Mouse (Mus musculus) E14TG2a.4 (cell line): ENCODE results near the gene Cmtm3.

ENCODE experiments used
- H3K27me3 ChIP-seq: 2 replicates; pipeline ENCODE4 v1.6.1; 2014; ENCODE audit warnings: low read length, control low read depth; ENCODE audit not compliant: insufficient read depth
- H3K36me3 ChIP-seq: 2 replicates; pipeline ENCODE4 v1.6.1; 2014; ENCODE audit warnings: low read length, control low read depth; ENCODE audit not compliant: insufficient read depth
- H3K4me1 ChIP-seq: replicated peaks from 2 replicates; pipeline ENCODE4 v1.6.1; 2014; ENCODE audit warnings: low read depth, low read length, control low read depth
- H3K4me3 ChIP-seq: replicated peaks from 2 replicates; pipeline ENCODE4 v1.5.1; 2014; ENCODE audit warnings: mild to moderate bottlenecking, low read length
- H3K9me3 ChIP-seq: 2 replicates; pipeline ENCODE4 v1.6.1; 2014; ENCODE audit warnings: low read length, control low read depth
- CTCF ChIP-seq: conservative IDR thresholded peaks from 2 replicates; pipeline ENCODE4 v1.5.1; 2014; ENCODE audit warnings: low read length
- NANOG ChIP-seq: IDR thresholded peaks from 2 replicates; pipeline ENCODE4 v1.6.1; 2014; ENCODE audit warnings: borderline replicate concordance, low read length, mixed read lengths
- POU5F1 ChIP-seq: IDR thresholded peaks from 2 replicates; pipeline ENCODE4 v1.6.1; 2014; ENCODE audit warnings: low read length, borderline replicate concordance

Gene Cmtm3

DNA sequence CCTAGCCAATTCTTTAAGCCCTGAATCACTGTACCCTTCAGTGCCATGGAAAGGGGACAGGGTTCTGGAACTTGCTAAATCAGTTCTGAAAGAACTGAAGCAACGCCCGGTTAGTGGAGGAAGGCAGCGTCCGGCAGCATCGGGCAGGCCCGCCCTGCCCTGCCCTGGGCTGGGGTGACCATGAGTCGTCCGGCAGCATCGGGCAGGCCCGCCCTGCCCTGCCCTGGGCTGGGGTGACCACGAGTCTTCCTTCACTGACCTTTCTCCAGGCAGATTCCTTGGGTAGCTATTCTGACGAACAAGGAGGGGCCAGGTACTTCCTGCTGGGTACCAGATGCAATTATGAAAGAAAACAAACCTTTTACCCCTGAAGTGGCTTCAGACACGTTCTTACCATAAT, 10.8 kb downstream of the Cmtm3 start:
- H3K27me3 ChIP-seq: no peaks in the 10 kb centered on the region
- peaks cover 36% of the 10 kb centered on the region for H3K36me3 ChIP-seq
- H3K4me1 ChIP-seq: peaks cover 56% of the 10 kb centered on the region
- no peak overlapping the region; the same call in 1 of the 2 replicates for H3K4me3 ChIP-seq
- H3K9me3 ChIP-seq: no peaks in the 10 kb centered on the region
- no peak for TF ChIP-seq POU5F1
- TF ChIP-seq NANOG: no peak
- TF ChIP-seq CTCF: no peak

- H3K36me3 ChIP-seq: peaks cover 65% of the 10 kb centered on the region
- TF ChIP-seq CTCF (no peak), POU5F1 (no peak), NANOG (no peak)
These were observed 14.0 kb downstream of the Cmtm3 start for GRCm38 (mm10) chr8:104353186-104353585.

DNA sequence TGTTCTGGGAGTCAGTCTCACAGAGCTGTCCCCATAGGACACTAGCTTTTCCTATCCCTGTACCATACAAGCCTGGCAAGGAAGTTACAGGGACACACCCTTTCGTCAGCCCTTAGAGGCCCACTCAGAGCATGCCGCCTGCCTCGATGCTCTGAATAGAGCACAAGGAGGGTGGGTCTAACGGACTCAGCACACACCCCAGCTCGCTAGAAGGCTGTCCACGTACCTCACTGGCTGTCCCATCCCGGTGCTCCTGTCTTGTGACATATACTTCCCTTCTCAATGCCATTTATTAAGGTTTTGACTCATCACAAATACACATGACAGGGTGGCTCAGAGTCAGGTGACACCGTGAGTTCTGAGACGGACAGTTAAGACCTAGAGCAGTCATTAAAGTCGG, 15.3 kb downstream of the Cmtm3 start:
- peaks cover 61% of the 10 kb centered on the region for H3K36me3 ChIP-seq
- H3K27me3 ChIP-seq: no peaks in the 10 kb centered on the region
- no peaks in the 10 kb centered on the region for H3K9me3 ChIP-seq
- TF ChIP-seq CTCF: no peak
- no peak for TF ChIP-seq NANOG
- no peak for TF ChIP-seq POU5F1
- no peak overlapping the region for H3K4me3 ChIP-seq
- H3K4me1 ChIP-seq: peaks cover 38% of the 10 kb centered on the region

More at GRCm38 (mm10) chr8:104353186-104353585, 14.0 kb downstream of the Cmtm3 start:
- H3K27me3 ChIP-seq: no peaks in the 10 kb centered on the region
- peaks cover 41% of the 10 kb centered on the region for H3K4me1 ChIP-seq
- H3K4me3 ChIP-seq: no peak overlapping the region
- no peaks in the 10 kb centered on the region for H3K9me3 ChIP-seq

DNA sequence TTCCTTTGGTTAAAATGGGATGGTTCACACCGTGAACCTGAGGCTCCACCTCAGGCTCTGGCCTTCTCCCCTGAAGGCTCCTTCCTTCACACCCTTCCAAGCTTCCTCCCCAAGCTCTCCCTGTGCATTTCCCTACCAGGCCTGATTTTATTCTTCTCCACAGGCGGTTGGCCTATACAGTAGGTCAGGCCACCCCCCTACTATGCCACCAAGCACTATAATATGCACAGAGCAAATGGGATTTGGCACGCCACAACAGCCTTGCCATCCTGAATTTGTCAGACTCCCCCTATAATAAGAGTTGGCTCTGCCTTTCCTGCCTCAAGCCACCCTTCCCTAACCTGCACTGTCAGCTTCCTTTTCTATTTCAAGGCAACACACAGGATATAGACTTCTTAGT, 19.4 kb downstream of the Cmtm3 start:
- no peak overlapping the region for H3K4me3 ChIP-seq
- no peaks in the 10 kb centered on the region for H3K27me3 ChIP-seq
- TF ChIP-seq POU5F1 (no peak), NANOG (no peak)
- peaks cover 23% of the 10 kb centered on the region for H3K4me1 ChIP-seq
- no peaks in the 10 kb centered on the region for H3K9me3 ChIP-seq
- H3K36me3 ChIP-seq: peaks cover 59% of the 10 kb centered on the region

DNA sequence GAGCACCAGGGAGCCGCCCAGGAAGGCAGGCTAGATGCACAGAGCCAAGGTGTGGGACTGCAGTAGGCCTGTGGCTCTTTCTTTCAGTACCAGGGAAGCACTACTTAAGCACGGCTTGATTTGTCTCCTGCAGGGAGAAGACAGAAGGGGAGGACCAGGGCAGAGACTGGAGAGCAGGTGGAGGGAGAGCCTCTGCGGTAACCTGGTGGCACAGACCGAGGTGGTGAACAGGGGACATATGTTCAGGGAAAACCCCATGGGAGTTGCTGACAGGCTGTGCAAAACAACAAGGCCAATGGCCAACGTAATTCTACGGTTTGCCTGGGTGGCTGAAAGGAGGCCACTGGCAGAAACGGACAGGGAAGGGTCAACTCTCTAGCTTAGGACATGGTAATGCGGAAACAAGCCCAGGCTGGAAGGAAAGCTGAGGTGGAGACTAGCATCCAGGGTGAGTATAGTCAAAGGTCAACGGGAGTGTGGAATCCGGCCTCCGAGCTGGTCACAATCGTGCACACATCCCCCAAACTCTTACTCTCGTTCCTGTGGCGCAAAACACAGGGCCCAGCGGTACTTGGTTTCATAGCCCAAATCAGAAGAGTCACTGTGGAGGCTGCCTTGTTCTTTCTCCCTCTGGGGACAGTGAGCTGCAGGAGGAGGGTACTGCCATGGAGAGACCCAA, 20.7 kb downstream of the Cmtm3 start:
- TF ChIP-seq POU5F1 (no peak), CTCF (no peak), NANOG (no peak)
- no peak overlapping the region for H3K4me3 ChIP-seq
- peaks cover 52% of the 10 kb centered on the region for H3K36me3 ChIP-seq
- H3K9me3 ChIP-seq: peaks cover 11% of the 10 kb centered on the region
- H3K4me1 ChIP-seq: peaks cover 13% of the 10 kb centered on the region
- H3K27me3 ChIP-seq: no peaks in the 10 kb centered on the region

DNA sequence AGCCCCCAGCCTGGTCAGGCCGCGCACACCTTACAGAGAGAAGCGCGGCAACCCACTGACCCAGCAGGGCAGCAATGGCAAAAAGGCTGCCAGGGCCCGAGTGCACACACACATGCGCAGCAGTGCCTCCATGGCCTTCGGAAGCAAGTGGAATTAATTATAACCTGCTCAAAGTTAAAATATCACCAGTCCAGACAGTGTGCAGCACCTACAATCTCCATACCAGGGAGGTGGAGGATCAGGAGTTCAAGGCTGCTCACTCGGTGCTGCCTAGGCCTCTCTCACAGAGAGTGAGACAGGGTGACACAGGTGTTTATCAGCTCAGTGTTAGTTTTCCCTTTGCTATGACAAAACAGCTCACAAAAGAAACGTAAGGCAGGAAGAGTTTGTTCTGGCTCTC, 26.5 kb downstream of the Cmtm3 start:
- peaks cover 43% of the 10 kb centered on the region for H3K9me3 ChIP-seq
- H3K36me3 ChIP-seq: peaks cover 39% of the 10 kb centered on the region
- H3K27me3 ChIP-seq: no peaks in the 10 kb centered on the region
- 0 out of 2 replicates have a peak overlapping the region, but pooled peaks have one; percentile 10 for H3K4me3 ChIP-seq
- no peaks in the 10 kb centered on the region for H3K4me1 ChIP-seq
- no peak for TF ChIP-seq NANOG
- no peak for TF ChIP-seq CTCF
- TF ChIP-seq POU5F1: no peak

GRCm38 (mm10) chr8:104367398-104367797, 28.2 kb downstream of the Cmtm3 start:
- Histone ChIP-seq H3K36me3 (peaks cover 34% of the 10 kb centered on the region), H3K9me3 (peaks cover 43% of the 10 kb centered on the region), H3K4me1 (peaks cover 11% of the 10 kb centered on the region), H3K27me3 (no peaks in the 10 kb centered on the region), H3K4me3 (no peak overlapping the region)
- TF ChIP-seq POU5F1 (no peak), NANOG (no peak), CTCF (no peak)

GRCm38 (mm10) chr8:104369591-104369990, 30.4 kb downstream of the Cmtm3 start:
- TF ChIP-seq CTCF: no peak
- TF ChIP-seq NANOG: no peak
- no peak for TF ChIP-seq POU5F1
- Histone ChIP-seq H3K27me3 (no peaks in the 10 kb centered on the region), H3K9me3 (peaks cover 35% of the 10 kb centered on the region), H3K4me3 (no peak overlapping the region), H3K4me1 (peaks cover 23% of the 10 kb centered on the region), H3K36me3 (peaks cover 19% of the 10 kb centered on the region)

- peaks cover 16% of the 10 kb centered on the region for H3K36me3 ChIP-seq
- no peak overlapping the region for H3K4me3 ChIP-seq
- H3K27me3 ChIP-seq: no peaks in the 10 kb centered on the region
- no peak for TF ChIP-seq POU5F1
- no peak for TF ChIP-seq NANOG
- TF ChIP-seq CTCF: no peak
- H3K4me1 ChIP-seq: peaks cover 28% of the 10 kb centered on the region
- peaks cover 30% of the 10 kb centered on the region for H3K9me3 ChIP-seq
These were observed 30.9 kb downstream of the Cmtm3 start for GRCm38 (mm10) chr8:104370071-104370470.
